Mouse (Mus musculus): Measurements from ENCODE around the gene Acy3. TPM values are rescaled to one million over a fixed set of nuclear protein-coding genes. Genes with fewer than 3 reads are reported as not detected.
"Not testable (repeated sequence)": the region's sequence is repeated elsewhere in the genome, so short reads cannot be mapped to it uniquely, and the experiment has no call there.

Acy3 gene
- polyA plus RNA-seq, 1 experiment: 27.7 TPM

- no peak for DNase-seq
- 64% methylated on average over 3 of the region's 3 CpGs for WGBS
- TF ChIP-seq CTCF (IDR thresholded peaks at IDR 0.05; ENCODE audit: insufficient read depth, low read length): no peak
- no peak for TF ChIP-seq POLR2A (IDR thresholded peaks at IDR 0.05; ENCODE audit: borderline replicate concordance, extremely low read depth, low read depth, low read length)
These were observed 31.3 kb upstream of the Acy3 start for GRCm38 (mm10) chr19:3955033-3955432.

GRCm38 (mm10) chr19:3955804-3956203, 30.6 kb upstream of the Acy3 start:
- DNase-seq: no peak
- H3K4me1 ChIP-seq (ENCODE audit: control insufficient read depth, insufficient read depth, low read length): no peaks in the 10 kb centered on the region
- no peak overlapping the region for H3K4me3 ChIP-seq (replicated peaks; ENCODE audit: extremely low read depth, low read depth, low read length)
- 58% methylated on average over 4 of the region's 4 CpGs for WGBS
- TF ChIP-seq POLR2A (IDR thresholded peaks at IDR 0.05; ENCODE audit: borderline replicate concordance, extremely low read depth, low read depth, low read length): no peak
- TF ChIP-seq CTCF (IDR thresholded peaks at IDR 0.05; ENCODE audit: insufficient read depth, low read length): no peak

More at GRCm38 (mm10) chr19:3955033-3955432, 31.3 kb upstream of the Acy3 start:
- no peak overlapping the region for H3K4me3 ChIP-seq (replicated peaks; ENCODE audit: extremely low read depth, low read depth, low read length)
- no peaks in the 10 kb centered on the region for H3K4me1 ChIP-seq (ENCODE audit: control insufficient read depth, insufficient read depth, low read length)

DNA sequence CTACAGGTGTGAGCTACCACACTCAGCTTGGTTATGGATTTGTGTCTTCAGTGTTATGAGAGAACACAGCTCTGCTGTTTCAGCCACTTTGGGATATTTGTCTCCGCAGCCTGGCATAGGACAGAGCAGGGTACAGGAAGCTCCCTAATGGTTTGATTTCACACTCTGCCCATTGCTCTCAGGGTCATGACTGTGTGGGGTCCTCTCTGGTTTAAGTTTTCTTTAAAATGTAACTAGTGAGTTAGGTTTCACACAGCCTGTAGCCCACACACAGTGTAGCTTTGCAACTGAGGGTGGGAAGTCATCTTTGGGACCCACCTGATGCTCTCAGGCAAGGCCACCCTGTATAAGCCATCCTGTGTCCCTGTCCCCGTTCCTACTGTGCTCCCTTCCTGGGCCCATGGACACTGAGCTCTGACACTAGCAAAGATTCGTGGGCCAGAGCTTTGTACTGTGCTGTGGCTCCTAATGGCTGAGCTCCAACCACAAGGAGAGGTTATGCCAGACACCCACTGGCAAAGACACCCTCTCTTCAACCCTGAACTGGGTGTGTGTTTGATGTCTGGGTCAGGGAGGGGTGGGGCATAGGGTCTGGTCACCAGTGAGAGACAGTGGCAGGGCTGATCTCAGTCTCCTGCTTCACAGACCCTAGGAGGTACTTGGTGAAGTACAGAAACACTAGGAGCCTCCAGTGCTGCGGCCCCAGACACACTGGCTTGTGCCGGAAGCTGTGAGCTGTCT, 28.9 kb upstream of the Acy3 start:
- not testable (repeated sequence) for H3K4me3 ChIP-seq (replicated peaks; ENCODE audit: extremely low read depth, low read depth, low read length); H3K4me1 ChIP-seq (ENCODE audit: control insufficient read depth, insufficient read depth, low read length); DNase-seq
- WGBS: 77% methylated on average over 5 of the region's 5 CpGs

DNA sequence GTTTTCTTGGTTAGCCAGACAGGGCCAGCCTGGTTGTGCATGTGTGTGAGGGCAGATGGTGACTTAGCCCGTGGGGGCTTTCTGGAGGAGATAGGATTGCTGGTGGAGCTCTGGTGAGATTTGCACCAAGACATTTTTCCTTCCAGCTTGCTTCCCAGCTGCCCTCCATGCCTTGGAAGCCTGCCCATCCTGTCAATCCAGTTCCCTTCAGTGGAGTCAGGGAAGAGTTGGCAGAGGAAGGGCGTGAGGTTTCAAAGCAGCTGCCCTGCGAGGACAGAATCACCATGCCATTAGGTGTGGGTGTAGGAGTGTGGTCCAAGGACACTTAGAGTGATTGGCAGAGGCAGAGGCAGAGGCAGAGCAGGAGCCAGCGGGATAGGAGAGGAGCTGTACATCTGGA, 27.9 kb upstream of the Acy3 start, which contains the start of gene Aldh3b3:
Gene Aldh3b3 (plus strand): TSS at position 176 of the 400 bp plus-strand sequence.
- TF ChIP-seq CTCF (IDR thresholded peaks at IDR 0.05; ENCODE audit: insufficient read depth, low read length): no peak
- TF ChIP-seq POLR2A (IDR thresholded peaks at IDR 0.05; ENCODE audit: borderline replicate concordance, extremely low read depth, low read depth, low read length): no peak
- no peak for DNase-seq
- H3K4me1 ChIP-seq (ENCODE audit: control insufficient read depth, insufficient read depth, low read length): no peaks in the 10 kb centered on the region
- WGBS: 46% methylated on average over 4 of the region's 4 CpGs
- no peak within 1 kb of the TSS for H3K4me3 ChIP-seq (replicated peaks; ENCODE audit: extremely low read depth, low read depth, low read length)

DNA sequence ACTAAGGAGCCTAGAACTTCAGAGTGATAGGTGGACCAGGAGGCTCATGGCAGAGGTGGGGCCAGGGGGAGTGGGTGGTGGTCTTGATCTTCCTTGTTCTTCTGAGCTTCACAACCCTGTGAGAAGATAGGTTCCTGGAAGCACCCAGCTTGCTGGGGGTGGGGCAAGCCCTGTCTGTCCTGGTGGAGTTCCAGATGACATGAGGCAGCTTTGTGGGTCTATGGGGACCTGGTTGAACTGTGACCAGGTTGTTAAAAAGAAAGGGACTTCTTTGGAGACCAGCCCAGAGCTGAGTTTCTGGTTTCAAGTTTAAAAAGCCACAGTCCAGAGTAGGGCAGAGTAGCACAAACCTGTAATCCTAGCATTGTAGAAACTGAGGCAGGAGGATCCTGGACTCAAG, 27.3 kb upstream of the Acy3 start:
- no peak for DNase-seq
- TF ChIP-seq CTCF (IDR thresholded peaks at IDR 0.05; ENCODE audit: insufficient read depth, low read length) (no peak), POLR2A (IDR thresholded peaks at IDR 0.05; ENCODE audit: borderline replicate concordance, extremely low read depth, low read depth, low read length) (no peak)
- H3K4me1 ChIP-seq (ENCODE audit: control insufficient read depth, insufficient read depth, low read length): no peaks in the 10 kb centered on the region
- H3K4me3 ChIP-seq (replicated peaks; ENCODE audit: extremely low read depth, low read depth, low read length): no peak overlapping the region

DNA sequence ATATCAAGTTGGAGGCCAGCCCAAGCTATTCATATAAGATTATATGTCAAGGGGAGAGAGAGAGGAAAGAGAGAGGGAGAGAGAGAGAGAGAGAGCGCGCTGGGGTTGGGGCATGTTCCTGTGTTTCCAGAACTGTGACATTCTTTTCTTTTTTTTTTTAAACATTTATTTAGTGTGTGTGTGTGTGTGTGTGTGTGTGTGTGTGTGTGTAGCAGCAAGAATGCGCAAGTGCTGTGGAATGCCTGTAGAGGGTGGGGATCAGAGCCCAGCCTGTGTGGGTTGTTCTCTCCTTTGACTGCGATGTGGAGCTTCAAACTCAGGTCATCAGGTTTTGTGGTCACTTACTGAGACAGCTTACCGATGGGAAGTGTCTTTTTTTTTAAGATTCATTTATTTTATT, 26.2 kb upstream of the Acy3 start:
- whole genome bisulfite sequencing: 59% methylated on average over 5 of the region's 5 CpGs
- Histone ChIP-seq H3K4me3 (replicated peaks; ENCODE audit: extremely low read depth, low read depth, low read length) (no peak overlapping the region), H3K4me1 (ENCODE audit: control insufficient read depth, insufficient read depth, low read length) (no peaks in the 10 kb centered on the region)
- TF ChIP-seq CTCF (IDR thresholded peaks at IDR 0.05; ENCODE audit: insufficient read depth, low read length) (no peak), POLR2A (IDR thresholded peaks at IDR 0.05; ENCODE audit: borderline replicate concordance, extremely low read depth, low read depth, low read length) (no peak)
- DNase-seq: no peak

DNA sequence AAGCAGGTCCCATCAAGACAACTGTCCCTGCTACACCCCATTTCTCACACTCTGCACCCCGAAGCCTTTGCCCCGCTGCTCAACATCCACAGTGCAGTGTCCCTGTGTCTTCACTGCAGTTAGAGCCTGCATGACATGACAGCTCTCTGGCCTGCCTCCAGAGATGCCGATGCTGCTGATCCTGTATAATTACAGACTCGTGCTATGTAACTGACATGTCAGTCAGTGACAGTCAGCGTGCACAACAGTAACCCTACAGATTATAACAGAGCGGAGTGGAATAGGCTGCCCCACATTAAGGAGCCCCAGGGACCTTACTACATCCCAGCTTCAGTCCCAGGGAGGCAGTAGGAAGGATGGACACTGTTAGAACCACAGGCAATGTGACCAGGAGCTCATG, 24.6 kb upstream of the Acy3 start:
- DNase-seq; H3K4me3 ChIP-seq (replicated peaks; ENCODE audit: extremely low read depth, low read depth, low read length); H3K4me1 ChIP-seq (ENCODE audit: control insufficient read depth, insufficient read depth, low read length): not testable (repeated sequence)
- 81% methylated on average over 6 of the region's 6 CpGs for WGBS

DNA sequence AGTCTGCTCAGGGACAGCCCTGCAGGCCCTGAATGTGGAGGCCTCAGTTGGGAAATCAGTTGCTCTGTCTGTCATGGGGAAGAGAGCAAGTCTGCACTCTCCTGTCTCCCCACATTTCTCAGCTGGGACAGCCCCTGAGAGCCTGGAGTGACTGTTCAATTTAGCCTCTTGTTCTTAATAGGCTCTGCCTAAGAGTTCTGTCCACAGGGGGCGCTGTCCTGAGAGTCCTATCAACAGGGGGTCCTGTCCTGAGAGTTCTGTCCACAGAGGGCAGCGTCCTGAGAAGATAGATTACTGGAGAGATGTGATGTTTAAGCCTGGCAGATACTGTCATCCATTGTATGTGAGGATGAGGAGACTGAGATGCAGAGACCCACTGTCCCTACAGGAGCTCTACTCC, 23.9 kb upstream of the Acy3 start:
- 18% methylated on average over 2 of the region's 2 CpGs for WGBS
- Histone ChIP-seq H3K4me3 (replicated peaks; ENCODE audit: extremely low read depth, low read depth, low read length) (no peak overlapping the region), H3K4me1 (ENCODE audit: control insufficient read depth, insufficient read depth, low read length) (no peaks in the 10 kb centered on the region)
- no peak for TF ChIP-seq POLR2A (IDR thresholded peaks at IDR 0.05; ENCODE audit: borderline replicate concordance, extremely low read depth, low read depth, low read length)
- no peak for TF ChIP-seq CTCF (IDR thresholded peaks at IDR 0.05; ENCODE audit: insufficient read depth, low read length)
- DNase-seq: no peak

DNA sequence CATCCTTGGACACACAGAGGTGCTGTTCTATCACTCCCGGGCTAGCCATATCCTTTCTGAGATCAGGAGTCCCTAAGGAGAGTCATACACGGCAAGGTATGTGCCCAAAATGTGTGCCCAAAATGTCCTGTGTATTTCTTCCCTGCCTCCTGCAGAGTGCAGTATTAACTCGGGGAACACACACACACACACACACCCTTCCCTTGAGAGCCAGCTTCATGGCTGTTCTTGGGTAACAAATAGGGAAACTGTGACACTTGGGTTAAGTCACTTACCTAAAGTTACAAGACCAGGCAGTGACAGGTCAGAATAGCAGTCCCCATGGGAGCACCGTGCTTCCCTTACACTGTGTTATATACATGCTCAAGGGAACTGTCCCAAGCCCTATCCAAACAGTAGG, 22.3 kb upstream of the Acy3 start:
- H3K4me1 ChIP-seq (ENCODE audit: control insufficient read depth, insufficient read depth, low read length): no peaks in the 10 kb centered on the region
- H3K4me3 ChIP-seq (replicated peaks; ENCODE audit: extremely low read depth, low read depth, low read length): no peak overlapping the region
- TF ChIP-seq CTCF (IDR thresholded peaks at IDR 0.05; ENCODE audit: insufficient read depth, low read length) (no peak), POLR2A (IDR thresholded peaks at IDR 0.05; ENCODE audit: borderline replicate concordance, extremely low read depth, low read depth, low read length) (no peak)
- DNase-seq: no peak
- WGBS: 72% methylated on average over 4 of the region's 4 CpGs

DNA sequence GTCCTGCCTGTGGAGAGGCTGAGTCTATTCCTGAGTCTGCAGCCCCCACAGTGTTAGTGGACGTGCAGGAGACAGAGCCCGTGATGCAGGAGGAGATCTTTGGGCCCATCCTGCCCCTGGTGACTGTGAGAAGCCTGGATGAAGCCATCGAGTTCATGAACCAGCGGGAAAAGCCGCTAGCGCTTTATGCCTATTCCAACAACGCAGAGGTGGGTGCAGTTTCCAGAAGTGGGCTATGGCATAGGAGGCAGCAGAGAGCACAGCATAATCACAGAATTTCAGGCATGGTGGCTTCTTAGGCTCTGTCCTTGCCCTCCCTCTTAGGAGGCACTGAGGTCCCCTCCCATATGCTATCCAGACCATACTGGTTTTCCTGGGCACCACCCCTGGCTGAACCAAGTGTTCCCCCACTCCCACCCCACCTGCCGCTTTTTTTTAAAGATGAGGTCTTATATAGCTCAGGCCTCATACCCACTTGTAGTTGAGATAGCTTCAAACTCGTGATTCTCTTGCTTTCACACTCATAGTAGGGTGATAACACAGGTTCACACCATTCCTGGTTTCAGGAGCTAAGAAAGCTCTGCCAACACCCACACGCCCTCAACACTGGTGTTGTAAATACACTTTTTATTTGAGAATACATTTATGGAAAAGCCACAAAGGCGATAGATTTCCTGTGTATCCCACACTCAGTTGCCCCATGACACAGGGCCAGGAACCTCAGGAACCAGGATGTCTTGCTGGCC, 19.9 kb upstream of the Acy3 start:
- 67% methylated on average over 11 of the region's 11 CpGs for WGBS
- H3K4me1 ChIP-seq (ENCODE audit: control insufficient read depth, insufficient read depth, low read length): no peaks in the 10 kb centered on the region
- no peak for TF ChIP-seq CTCF (IDR thresholded peaks at IDR 0.05; ENCODE audit: insufficient read depth, low read length)
- no peak for TF ChIP-seq POLR2A (IDR thresholded peaks at IDR 0.05; ENCODE audit: borderline replicate concordance, extremely low read depth, low read depth, low read length)
- H3K4me3 ChIP-seq (replicated peaks; ENCODE audit: extremely low read depth, low read depth, low read length): no peak overlapping the region
- DNase-seq: no peak

All from lung, adult 2 months (tissue).